Mouse (Mus musculus) bone marrow, adult 2 months (tissue): ENCODE results near the gene Gm11541.

Experiments used
- CTCF ChIP-seq: fragments of 200-500 bp; IDR thresholded peaks from 2 replicates; pipeline ENCODE4 v1.5.1; 2011; ENCODE audit warnings: low read length, control low read depth; ENCODE audit not compliant: control insufficient read depth, insufficient read depth
- POLR2A ChIP-seq: fragments of 200-500 bp; IDR thresholded peaks from 2 replicates; pipeline ENCODE4 v1.6.1; 2011; ENCODE audit warnings: low read depth, mild to moderate bottlenecking, control low read depth, low read length, borderline replicate concordance; ENCODE audit not compliant: control insufficient read depth

- no peak for TF ChIP-seq CTCF
- no peak for TF ChIP-seq POLR2A
Measured at GRCm38 (mm10) chr11:94661344-94661743, 43.0 kb downstream of the Gm11541 start.
